Mouse (Mus musculus) gastrocnemius, adult 2 months (tissue): ENCODE measurements at regions not wholly inside any gene's neighbourhood (a gene's known extent, or its start where the extent isn't known, plus 50 kb on each side); places are given as distances from the start of the nearest gene placed in this dataset.

ENCODE experiments used
- DNase-seq: peaks from one replicate; pipeline ENCODE4 v3.0.0; 2022
- H3K27ac ChIP-seq: fragments of 200-600 bp; 2 replicates; pipeline ENCODE4 v1.8.1; 2022; ENCODE audit warnings: mild to moderate bottlenecking
- H3K4me3 ChIP-seq: fragments of 200-600 bp; 2 replicates; pipeline ENCODE4 v1.8.1; 2022; ENCODE audit warnings: mild to moderate bottlenecking, moderate library complexity
- CTCF ChIP-seq: fragments of 200-600 bp; IDR thresholded peaks from 2 replicates; pipeline ENCODE4 v1.8.1; 2022; ENCODE audit warnings: antibody characterized with exemption, mild to moderate bottlenecking, moderate library complexity
- intact Hi-C: fragments of 180-260 bp; cut with DNase I; formaldehyde crosslinking; loops from one replicate; pipeline ENCODE4 v1.15.1; 2025

DNA sequence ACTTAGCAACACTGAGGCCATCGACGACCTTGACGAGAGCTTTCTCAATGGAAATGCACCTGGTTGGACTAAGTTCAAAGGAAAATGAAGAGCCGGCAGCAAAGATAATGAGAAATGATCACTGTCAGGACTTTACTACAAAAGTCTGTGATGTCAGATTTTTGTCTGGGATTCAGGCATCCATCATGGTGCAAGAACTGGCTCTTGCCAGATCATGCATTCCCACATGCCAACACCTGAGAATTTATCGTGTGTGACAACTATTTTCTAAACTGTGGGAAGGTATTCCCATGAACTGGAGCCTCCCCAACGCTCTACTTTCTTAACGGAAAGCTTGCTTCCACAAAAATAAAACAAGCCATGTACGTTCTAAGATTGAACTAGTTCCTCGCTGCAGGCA lies 58.1 kb downstream of the Irx6 start:
- no peak overlapping the region for H3K27ac ChIP-seq
- no peak for DNase-seq
- no peak overlapping the region for H3K4me3 ChIP-seq
- intact Hi-C loops, result no loop called here
- TF ChIP-seq CTCF, result no peak

DNA sequence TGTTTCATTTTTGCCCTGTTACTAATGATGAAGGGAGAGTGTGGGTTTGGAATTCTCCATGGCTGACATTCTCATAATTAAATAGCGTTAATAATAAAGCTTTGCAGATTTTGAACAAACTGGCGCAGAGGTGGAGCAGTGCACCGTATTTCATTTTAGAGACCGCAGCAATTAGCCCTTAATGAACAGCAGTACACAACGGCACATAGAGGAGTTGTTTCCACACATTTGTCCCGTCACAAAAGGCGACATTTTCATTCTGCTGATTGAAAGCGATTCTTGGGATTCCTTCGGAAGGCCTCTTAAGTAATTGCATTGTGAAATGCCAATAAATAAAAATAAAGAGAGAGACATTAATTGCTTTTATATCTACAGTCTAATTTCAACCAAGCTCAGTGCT lies 61.6 kb downstream of the Irx6 start:
- TF ChIP-seq CTCF, result no peak
- no peak overlapping the region for H3K4me3 ChIP-seq
- H3K27ac ChIP-seq, result no peak overlapping the region
- intact Hi-C loops, result no loop called here
- DNase-seq, result no peak

- intact Hi-C loops, result no loop called here
- no peak overlapping the region for H3K27ac ChIP-seq
- no peak overlapping the region for H3K4me3 ChIP-seq
- no peak for TF ChIP-seq CTCF
- no peak for DNase-seq
These were observed 64.0 kb downstream of the Irx6 start for GRCm38 (mm10) chr8:92738080-92738479.

- DNase-seq, result no peak
- intact Hi-C loops, result no loop called here
- no peak overlapping the region for H3K4me3 ChIP-seq
- TF ChIP-seq CTCF, result no peak
- H3K27ac ChIP-seq, result no peak overlapping the region
These were observed 66.3 kb downstream of the Irx6 start for GRCm38 (mm10) chr8:92740286-92740808.

DNA sequence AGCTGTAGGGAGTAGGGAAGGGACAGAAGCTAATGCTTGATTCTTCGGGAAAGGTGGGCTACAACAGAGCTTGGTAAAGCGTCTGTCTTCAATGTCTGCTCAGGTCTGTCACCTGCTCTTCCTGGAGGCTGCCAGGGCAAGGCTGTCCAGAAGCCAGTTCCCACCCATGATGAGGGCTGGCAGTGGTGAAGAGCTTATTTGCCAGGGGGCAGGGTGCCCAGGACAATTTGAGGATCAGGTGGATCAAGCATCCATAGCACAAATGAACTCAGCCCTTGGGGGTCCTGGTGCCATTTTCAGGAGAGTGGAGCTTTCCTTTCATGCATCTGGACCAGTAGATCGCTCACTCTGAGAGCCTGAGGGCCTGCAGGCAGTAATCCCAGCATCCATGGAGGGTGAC lies 67.7 kb downstream of the Irx6 start:
- intact Hi-C loops, result no loop called here
- TF ChIP-seq CTCF, result no peak
- H3K27ac ChIP-seq, result no peak overlapping the region
- no peak for DNase-seq
- H3K4me3 ChIP-seq, result no peak overlapping the region

DNA sequence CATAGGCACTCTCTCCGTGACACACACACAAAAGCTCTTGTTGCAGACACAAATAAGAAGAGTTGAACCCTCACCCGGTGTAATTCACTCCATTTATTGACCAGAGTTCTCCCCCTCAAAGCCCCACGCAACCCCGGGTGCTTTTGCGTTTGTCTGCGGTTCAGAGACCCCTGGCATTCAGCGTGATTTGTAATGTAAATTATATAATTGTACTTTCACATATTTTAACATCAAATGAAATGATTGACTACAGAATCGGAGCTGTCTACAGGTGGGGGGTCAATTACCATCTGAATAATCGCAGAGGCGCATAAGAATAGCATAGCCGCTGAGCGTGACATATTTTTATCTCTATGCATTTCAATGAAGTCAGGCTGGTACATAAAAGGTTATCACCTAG lies 69.0 kb downstream of the Irx6 start:
- no peak overlapping the region for H3K27ac ChIP-seq
- no peak for DNase-seq
- intact Hi-C loops, result no loop called here
- TF ChIP-seq CTCF, result no peak
- H3K4me3 ChIP-seq, result no peak overlapping the region

DNA sequence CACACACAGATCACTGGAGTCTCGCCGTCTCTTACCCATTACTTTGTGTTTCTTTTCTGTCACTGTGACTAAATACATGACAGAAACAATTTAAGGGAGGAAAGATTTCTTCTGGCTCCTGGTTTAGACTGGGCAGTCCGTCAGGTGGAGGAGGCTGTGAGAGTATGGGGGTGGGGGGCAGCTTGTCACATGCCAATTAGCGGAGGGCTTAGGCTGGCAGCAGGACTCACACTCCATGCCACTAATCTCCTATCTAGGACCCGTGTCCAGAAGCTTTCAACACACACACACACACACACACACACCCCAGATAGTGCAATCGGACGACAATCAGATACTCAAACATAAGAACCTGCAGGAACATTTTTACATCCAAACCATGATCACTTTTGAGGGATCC lies 73.0 kb downstream of the Irx6 start:
- intact Hi-C loops, result no loop called here
- TF ChIP-seq CTCF, result no peak
- Histone ChIP-seq H3K27ac (no peak overlapping the region), H3K4me3 (no peak overlapping the region)
- DNase-seq, result no peak

GRCm38 (mm10) chr8:92747951-92748350 lies 73.9 kb downstream of the Irx6 start:
- TF ChIP-seq CTCF, result no peak
- peak; percentile 30 for DNase-seq
- H3K4me3 ChIP-seq, result no peak overlapping the region
- intact Hi-C loops, result no loop called here
- H3K27ac ChIP-seq, result 0 out of 2 replicates have a peak overlapping the region, but pooled peaks have one; percentile 28

DNA sequence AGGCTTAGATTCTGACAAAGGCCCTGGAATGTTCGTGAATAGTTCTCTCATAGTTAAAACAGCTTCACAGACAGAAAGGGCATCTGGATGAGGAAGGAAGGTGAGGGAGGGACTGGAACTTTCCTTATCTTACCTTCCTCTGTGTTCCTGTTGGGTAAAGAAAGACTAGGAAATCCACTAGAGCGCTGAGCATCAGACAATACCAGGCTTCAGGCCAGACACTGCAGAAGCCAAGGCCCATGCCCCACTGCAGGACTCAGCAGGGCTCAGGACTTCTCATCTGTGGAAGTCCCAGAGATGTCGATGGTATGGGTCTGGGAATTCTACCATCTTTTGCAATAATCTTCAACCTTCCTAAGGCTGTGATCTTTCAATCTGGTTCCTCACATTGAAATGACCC lies 67.2 kb upstream of the Mmp2 start:
- no peak for DNase-seq
- no peak for TF ChIP-seq CTCF
- intact Hi-C loops, result no loop called here
- H3K4me3 ChIP-seq, result no peak overlapping the region
- H3K27ac ChIP-seq, result no peak overlapping the region

- TF ChIP-seq CTCF, result no peak
- no peak for DNase-seq
- intact Hi-C loops, result no loop called here
- no peak overlapping the region for H3K4me3 ChIP-seq
- H3K27ac ChIP-seq, result no peak overlapping the region
These were observed 66.2 kb upstream of the Mmp2 start for GRCm38 (mm10) chr8:92760933-92761332.

- no peak for DNase-seq
- intact Hi-C loops, result no loop called here
- no peak for TF ChIP-seq CTCF
- Histone ChIP-seq H3K4me3 (peak overlapping the region; percentile 19; the same call in 1 of the 2 replicates), H3K27ac (no peak overlapping the region)
These were observed 65.0 kb upstream of the Mmp2 start for GRCm38 (mm10) chr8:92761959-92762600.

GRCm38 (mm10) chr8:92771856-92772650 lies 55.0 kb upstream of the Mmp2 start:
- no peak for DNase-seq
- intact Hi-C loops, result no loop called here
- Histone ChIP-seq H3K27ac (0 out of 2 replicates have a peak overlapping the region, but pooled peaks have one; percentile 43), H3K4me3 (peak overlapping the region; percentile 63)
- no peak for TF ChIP-seq CTCF

GRCm38 (mm10) chr8:92772826-92773225 lies 54.3 kb upstream of the Mmp2 start:
- TF ChIP-seq CTCF, result no peak
- H3K27ac ChIP-seq, result no peak overlapping the region
- intact Hi-C loops, result no loop called here
- H3K4me3 ChIP-seq, result peak overlapping the region; percentile 63
- no peak for DNase-seq
